Mouse (Mus musculus): ENCODE measurements around the gene 2210010C04Rik. TPM values are rescaled to one million over a fixed set of nuclear protein-coding genes. Genes with fewer than 3 reads are reported as not detected.

The 2210010C04Rik gene
- not detected in 2 replicates for polyA plus RNA-seq (2015; fragmentation: Nextera tagmentation; extraction: Ambion mirVana)

- no peak for ATAC-seq (ENCODE audit: low read depth)
- Histone ChIP-seq H3K4me3 (ENCODE audit: low read length) (no peak within 1 kb of the TSS), H3K36me3 (ENCODE audit: control insufficient read depth, insufficient read depth, low read length) (no peaks in the 10 kb centered on the region), H3K27me3 (ENCODE audit: control insufficient read depth, insufficient read depth, low read depth, low read length) (no peaks in the 10 kb centered on the region), H3K4me1 (replicated peaks; ENCODE audit: control insufficient read depth, insufficient read depth, low read length) (no peaks in the 10 kb centered on the region), H3K4me2 (ENCODE audit: low read depth, low read length) (no peak within 1 kb of the TSS), H3K9me3 (ENCODE audit: control insufficient read depth, low read length) (no peaks in the 10 kb centered on the region), H3K9ac (ENCODE audit: low read length) (no peak within 1 kb of the TSS), H3K27ac (ENCODE audit: low read length) (no peak within 1 kb of the TSS)
These were observed at the start of gene 2210010C04Rik for GRCm38 (mm10) chr6:41035409-41035808. 2210010C04Rik (minus strand) TSS chr6:41035509.

GRCm38 (mm10) chr6:41080121-41080520, 44.8 kb upstream of the 2210010C04Rik start:
- Histone ChIP-seq H3K4me3 (ENCODE audit: low read length) (no peak overlapping the region), H3K36me3 (ENCODE audit: control insufficient read depth, insufficient read depth, low read length) (no peaks in the 10 kb centered on the region), H3K4me1 (replicated peaks; ENCODE audit: control insufficient read depth, insufficient read depth, low read length) (no peaks in the 10 kb centered on the region), H3K27me3 (ENCODE audit: control insufficient read depth, insufficient read depth, low read depth, low read length) (no peaks in the 10 kb centered on the region), H3K9ac (ENCODE audit: low read length) (no peak overlapping the region), H3K27ac (ENCODE audit: low read length) (no peak overlapping the region), H3K4me2 (ENCODE audit: low read depth, low read length) (no peak overlapping the region), H3K9me3 (ENCODE audit: control insufficient read depth, low read length) (no peaks in the 10 kb centered on the region)
- ATAC-seq (ENCODE audit: low read depth), result no peak

- no peak for ATAC-seq (ENCODE audit: low read depth)
- no peaks in the 10 kb centered on the region for H3K9me3 ChIP-seq (ENCODE audit: control insufficient read depth, low read length)
- H3K4me3 ChIP-seq (ENCODE audit: low read length), result no peak overlapping the region
- 38% methylated on average over 3 of the region's 3 CpGs for WGBS
- no peaks in the 10 kb centered on the region for H3K36me3 ChIP-seq (ENCODE audit: control insufficient read depth, insufficient read depth, low read length)
- no peak overlapping the region for H3K9ac ChIP-seq (ENCODE audit: low read length)
- H3K27me3 ChIP-seq (ENCODE audit: control insufficient read depth, insufficient read depth, low read depth, low read length), result no peaks in the 10 kb centered on the region
- H3K4me2 ChIP-seq (ENCODE audit: low read depth, low read length), result no peak overlapping the region
- H3K4me1 ChIP-seq (replicated peaks; ENCODE audit: control insufficient read depth, insufficient read depth, low read length), result no peaks in the 10 kb centered on the region
- H3K27ac ChIP-seq (ENCODE audit: low read length), result no peak overlapping the region
These were observed 43.4 kb upstream of the 2210010C04Rik start for GRCm38 (mm10) chr6:41078539-41079303.

GRCm38 (mm10) chr6:41075753-41076152, 40.4 kb upstream of the 2210010C04Rik start:
- Histone ChIP-seq H3K27me3 (ENCODE audit: control insufficient read depth, insufficient read depth, low read depth, low read length) (no peaks in the 10 kb centered on the region), H3K36me3 (ENCODE audit: control insufficient read depth, insufficient read depth, low read length) (no peaks in the 10 kb centered on the region), H3K9me3 (ENCODE audit: control insufficient read depth, low read length) (no peaks in the 10 kb centered on the region), H3K4me3 (ENCODE audit: low read length) (no peak overlapping the region), H3K27ac (ENCODE audit: low read length) (no peak overlapping the region), H3K4me2 (ENCODE audit: low read depth, low read length) (no peak overlapping the region), H3K4me1 (replicated peaks; ENCODE audit: control insufficient read depth, insufficient read depth, low read length) (no peaks in the 10 kb centered on the region), H3K9ac (ENCODE audit: low read length) (no peak overlapping the region)
- WGBS, result 67% methylated on average over 2 of the region's 2 CpGs
- no peak for ATAC-seq (ENCODE audit: low read depth)

- no peak overlapping the region for H3K4me2 ChIP-seq (ENCODE audit: low read depth, low read length)
- H3K4me3 ChIP-seq (ENCODE audit: low read length), result no peak overlapping the region
- H3K9ac ChIP-seq (ENCODE audit: low read length), result no peak overlapping the region
- 84% methylated on average over 6 of the region's 6 CpGs for WGBS
- ATAC-seq (ENCODE audit: low read depth), result no peak
- no peak overlapping the region for H3K27ac ChIP-seq (ENCODE audit: low read length)
- no peaks in the 10 kb centered on the region for H3K9me3 ChIP-seq (ENCODE audit: control insufficient read depth, low read length)
- no peaks in the 10 kb centered on the region for H3K36me3 ChIP-seq (ENCODE audit: control insufficient read depth, insufficient read depth, low read length)
- no peaks in the 10 kb centered on the region for H3K4me1 ChIP-seq (replicated peaks; ENCODE audit: control insufficient read depth, insufficient read depth, low read length)
- no peaks in the 10 kb centered on the region for H3K27me3 ChIP-seq (ENCODE audit: control insufficient read depth, insufficient read depth, low read depth, low read length)
These were observed 28.0 kb upstream of the 2210010C04Rik start for GRCm38 (mm10) chr6:41063332-41063731.

DNA sequence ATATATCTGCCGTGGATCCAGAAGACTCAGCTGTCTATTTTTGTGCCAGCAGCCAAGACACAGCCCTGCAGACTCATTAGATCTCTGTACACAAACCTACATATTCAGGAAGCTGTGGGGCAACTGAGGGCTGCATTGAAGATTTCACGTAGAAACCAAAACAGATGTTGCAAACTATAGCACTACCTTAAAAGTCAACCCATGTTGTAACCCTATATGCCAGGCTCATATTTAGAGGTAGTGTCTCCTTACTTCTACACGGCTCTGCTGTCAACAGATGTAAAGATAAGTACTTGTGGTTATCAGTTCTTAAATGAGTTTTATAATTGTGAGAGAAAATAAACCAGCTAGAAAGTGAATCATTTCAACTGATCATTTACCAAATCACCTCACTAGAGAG, 27.4 kb upstream of the 2210010C04Rik start:
- ATAC-seq (ENCODE audit: low read depth), result no peak
- H3K4me2 ChIP-seq (ENCODE audit: low read depth, low read length), result no peak overlapping the region
- no peak overlapping the region for H3K4me3 ChIP-seq (ENCODE audit: low read length)
- H3K27ac ChIP-seq (ENCODE audit: low read length), result no peak overlapping the region
- WGBS, result 58% methylated on average over 3 of the region's 3 CpGs
- H3K4me1 ChIP-seq (replicated peaks; ENCODE audit: control insufficient read depth, insufficient read depth, low read length), result no peaks in the 10 kb centered on the region
- no peak overlapping the region for H3K9ac ChIP-seq (ENCODE audit: low read length)
- H3K36me3 ChIP-seq (ENCODE audit: control insufficient read depth, insufficient read depth, low read length), result no peaks in the 10 kb centered on the region
- no peaks in the 10 kb centered on the region for H3K27me3 ChIP-seq (ENCODE audit: control insufficient read depth, insufficient read depth, low read depth, low read length)
- no peaks in the 10 kb centered on the region for H3K9me3 ChIP-seq (ENCODE audit: control insufficient read depth, low read length)

DNA sequence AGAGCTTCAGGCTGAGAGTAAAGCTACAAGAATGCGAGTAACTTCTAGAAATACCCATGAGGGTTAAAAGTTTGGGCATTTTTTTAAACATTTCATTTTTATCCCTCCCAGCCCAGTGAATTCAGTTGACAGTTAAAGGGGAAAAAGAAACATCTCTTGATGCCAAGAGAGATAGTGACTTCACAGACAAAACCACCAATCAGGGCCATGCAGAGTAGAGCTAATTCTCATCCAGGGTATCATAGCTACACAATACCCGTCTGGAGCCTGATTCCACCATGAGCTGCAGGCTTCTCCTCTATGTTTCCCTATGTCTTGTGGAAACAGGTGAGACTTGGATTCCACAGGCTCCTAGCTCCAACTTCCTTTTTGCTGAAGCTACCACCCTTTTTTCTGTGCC, 26.8 kb upstream of the 2210010C04Rik start:
- Histone ChIP-seq H3K27me3 (ENCODE audit: control insufficient read depth, insufficient read depth, low read depth, low read length) (no peaks in the 10 kb centered on the region), H3K27ac (ENCODE audit: low read length) (no peak overlapping the region), H3K4me2 (ENCODE audit: low read depth, low read length) (no peak overlapping the region), H3K4me1 (replicated peaks; ENCODE audit: control insufficient read depth, insufficient read depth, low read length) (no peaks in the 10 kb centered on the region), H3K9me3 (ENCODE audit: control insufficient read depth, low read length) (no peaks in the 10 kb centered on the region), H3K4me3 (ENCODE audit: low read length) (no peak overlapping the region), H3K9ac (ENCODE audit: low read length) (no peak overlapping the region), H3K36me3 (ENCODE audit: control insufficient read depth, insufficient read depth, low read length) (no peaks in the 10 kb centered on the region)
- WGBS, result 80% methylated on average over 2 of the region's 2 CpGs
- ATAC-seq (ENCODE audit: low read depth), result no peak

GRCm38 (mm10) chr6:41061085-41061484, 25.8 kb upstream of the 2210010C04Rik start:
- Histone ChIP-seq H3K4me1 (replicated peaks; ENCODE audit: control insufficient read depth, insufficient read depth, low read length) (no peaks in the 10 kb centered on the region), H3K4me3 (ENCODE audit: low read length) (no peak overlapping the region), H3K4me2 (ENCODE audit: low read depth, low read length) (no peak overlapping the region), H3K9me3 (ENCODE audit: control insufficient read depth, low read length) (no peaks in the 10 kb centered on the region), H3K27me3 (ENCODE audit: control insufficient read depth, insufficient read depth, low read depth, low read length) (no peaks in the 10 kb centered on the region), H3K9ac (ENCODE audit: low read length) (no peak overlapping the region), H3K27ac (ENCODE audit: low read length) (no peak overlapping the region), H3K36me3 (ENCODE audit: control insufficient read depth, insufficient read depth, low read length) (no peaks in the 10 kb centered on the region)
- WGBS, result 67% methylated on average over 5 of the region's 5 CpGs
- no peak for ATAC-seq (ENCODE audit: low read depth)

GRCm38 (mm10) chr6:41057653-41058052, 22.3 kb upstream of the 2210010C04Rik start:
- H3K36me3 ChIP-seq (ENCODE audit: control insufficient read depth, insufficient read depth, low read length), result no peaks in the 10 kb centered on the region
- no peak overlapping the region for H3K27ac ChIP-seq (ENCODE audit: low read length)

More at GRCm38 (mm10) chr6:41057653-41058052, 22.3 kb upstream of the 2210010C04Rik start:
- ATAC-seq (ENCODE audit: low read depth), result no peak
- Histone ChIP-seq H3K9me3 (ENCODE audit: control insufficient read depth, low read length) (no peaks in the 10 kb centered on the region), H3K4me3 (ENCODE audit: low read length) (no peak overlapping the region), H3K4me1 (replicated peaks; ENCODE audit: control insufficient read depth, insufficient read depth, low read length) (no peaks in the 10 kb centered on the region), H3K4me2 (ENCODE audit: low read depth, low read length) (no peak overlapping the region), H3K9ac (ENCODE audit: low read length) (no peak overlapping the region), H3K27me3 (ENCODE audit: control insufficient read depth, insufficient read depth, low read depth, low read length) (no peaks in the 10 kb centered on the region)
- 73% methylated on average over 5 of the region's 5 CpGs for WGBS
